Mouse (Mus musculus) heart, postnatal 0 days (tissue): ENCODE measurements around the gene Ctcf. TPM values are rescaled to one million over a fixed set of nuclear protein-coding genes. Genes with fewer than 3 reads are reported as not detected.

ENCODE experiments used
- ATAC-seq: fragments of 200-750 bp; cut with Nextera tagmentation; 2 replicates; pipeline ENCODE4 v1.8.0; 2017; ENCODE audit warnings: low read depth, moderate number of reproducible peaks, moderate library complexity; ENCODE audit not compliant: insufficient read depth
- DNase-seq: peaks from one replicate; pipeline ENCODE4 v3.0.0-alpha.2; 2016; ENCODE audit warnings: low spot score
- H3K27ac ChIP-seq: fragments of 300-500 bp; sonication (generic); 2 replicates; pipeline ENCODE4 v1.5.1; 2014; ENCODE audit warnings: low read depth, mild to moderate bottlenecking
- H3K27me3 ChIP-seq: fragments of 300-500 bp; sonication (generic); 2 replicates; pipeline ENCODE4 v1.6.1; 2014; ENCODE audit warnings: low read length, mixed read lengths; ENCODE audit not compliant: control insufficient read depth, insufficient read depth
- H3K36me3 ChIP-seq: fragments of 300-500 bp; sonication (generic); replicated peaks from 2 replicates; pipeline ENCODE4 v1.6.1; 2014; ENCODE audit warnings: low read length, mixed read lengths; ENCODE audit not compliant: control insufficient read depth, insufficient read depth
- H3K4me1 ChIP-seq: fragments of 300-500 bp; sonication (generic); 2 replicates; pipeline ENCODE4 v1.6.1; 2014; ENCODE audit warnings: antibody characterized with exemption; ENCODE audit not compliant: control insufficient read depth, insufficient read depth
- H3K4me2 ChIP-seq: fragments of 300-500 bp; sonication (generic); 2 replicates; pipeline ENCODE4 v1.6.1; 2014; ENCODE audit warnings: low read depth, mild to moderate bottlenecking, low read length, moderate library complexity
- H3K4me3 ChIP-seq: fragments of 300-500 bp; sonication (generic); 2 replicates; pipeline ENCODE4 v1.5.1; 2014; ENCODE audit warnings: low read depth, low read length
- H3K9ac ChIP-seq: fragments of 300-500 bp; sonication (generic); replicated peaks from 2 replicates; pipeline ENCODE4 v1.6.1; 2014; ENCODE audit warnings: low read depth, low read length, mixed read lengths
- H3K9me3 ChIP-seq: fragments of 300-500 bp; sonication (generic); replicated peaks from 2 replicates; pipeline ENCODE4 v1.6.1; 2016; ENCODE audit warnings: low read length; ENCODE audit not compliant: control insufficient read depth
- CTCF ChIP-seq: IDR thresholded peaks from 2 replicates; pipeline ENCODE4 v1.5.1; 2016; ENCODE audit warnings: antibody characterized with exemption, control low read depth, low read depth
- EP300 ChIP-seq: IDR thresholded peaks from 2 replicates; pipeline ENCODE4 v1.6.1; 2016; ENCODE audit warnings: antibody characterized with exemption, low read depth
- WGBS: fragments of 180-500 bp; shearing (Covaris S2); extraction: QIAGEN DNeasy Blood & Tissue Kit; methylation state at CpG from one replicate; pipeline ENCODE4 v1.1.7; 2014; 5-methylcytosine and 5-hydroxymethylcytosine counted together
- polyA plus RNA-seq: library from polyadenylated mRNA; unstranded; fragments of >200 nt; fragmentation: Nextera tagmentation; extraction: Ambion mirVana; gene quantifications from 2 replicates; pipeline ENCODE4 v1.2.1, GENCODE M21; 2015
- total RNA-seq: library from RNA; depleted of rRNA; stranded (reverse); fragments of >200 nt; gene quantifications from 2 replicates; pipeline ENCODE4 v1.2.3, GENCODE M21; 2014; ENCODE audit warnings: low replicate concordance

Gene Ctcf
- total and polyA plus RNA-seq, 2 experiments from 2014 or later = 13.7 to 42.0 TPM

GRCm38 (mm10) chr8:105698734-105699133 is 62.4 kb downstream of the Ctcf start:
- DNase-seq (no peak), ATAC-seq (no peak)
- Histone ChIP-seq H3K4me2 (no peak overlapping the region), H3K4me1 (peaks cover 12% of the 10 kb centered on the region), H3K27ac (no peak overlapping the region), H3K27me3 (peaks cover 15% of the 10 kb centered on the region; the same call in 1 of the 2 replicates), H3K9ac (no peak overlapping the region), H3K4me3 (no peak overlapping the region), H3K36me3 (peaks cover 24% of the 10 kb centered on the region), H3K9me3 (no peaks in the 10 kb centered on the region)
- TF ChIP-seq EP300 = no peak
- TF ChIP-seq CTCF = no peak
- 89% methylated on average over 5 of the region's 5 CpGs for WGBS

GRCm38 (mm10) chr8:105699488-105700215 is 63.3 kb downstream of the Ctcf start:
- Histone ChIP-seq H3K4me2 (peak overlapping the region; percentile 87), H3K27ac (no peak overlapping the region), H3K4me3 (no peak overlapping the region), H3K36me3 (peaks cover 24% of the 10 kb centered on the region), H3K9me3 (no peaks in the 10 kb centered on the region), H3K27me3 (peaks cover 8% of the 10 kb centered on the region; the same call in 1 of the 2 replicates), H3K4me1 (peaks cover 7% of the 10 kb centered on the region; the same call in 1 of the 2 replicates), H3K9ac (peak overlapping the region; percentile 67; the same call in 1 of the 2 replicates)
- 89% methylated on average over 11 of the region's 11 CpGs for WGBS
- no peak for ATAC-seq
- no peak for DNase-seq
- TF ChIP-seq EP300 (no peak), CTCF (no peak)

GRCm38 (mm10) chr8:105700566-105700965 is 64.2 kb downstream of the Ctcf start:
- TF ChIP-seq CTCF (no peak), EP300 (no peak)
- peak overlapping the region; percentile 87 for H3K4me2 ChIP-seq
- H3K9ac ChIP-seq = peak overlapping the region; percentile 67
- peak overlapping the region; percentile 79 for H3K4me3 ChIP-seq
- ATAC-seq (peak; percentile 35), DNase-seq (peak; percentile 34)
- peaks cover 7% of the 10 kb centered on the region; the same call in 1 of the 2 replicates for H3K4me1 ChIP-seq
- H3K9me3 ChIP-seq = no peaks in the 10 kb centered on the region
- H3K27ac ChIP-seq = peak overlapping the region; percentile 86
- WGBS = under 1% methylated on average over 21 of the region's 21 CpGs
- H3K27me3 ChIP-seq = 0 out of 2 replicates have a peak, but pooled peaks cover 1% of the 10 kb centered on the region
- H3K36me3 ChIP-seq = peaks cover 24% of the 10 kb centered on the region

GRCm38 (mm10) chr8:105700966-105701824 is 64.8 kb downstream of the Ctcf start, which contains the start of the genes Acd and Pard6a:
TSS of gene Acd (minus strand) at chr8:105701102.
TSS of gene Pard6a (plus strand) at chr8:105701148.
- Histone ChIP-seq H3K4me2 (peak within 1 kb of the TSS; percentile 87), H3K4me3 (peak within 1 kb of the TSS; percentile 79), H3K27ac (peak within 1 kb of the TSS; percentile 86), H3K9ac (peak within 1 kb of the TSS; percentile 67), H3K9me3 (no peaks in the 10 kb centered on the region), H3K36me3 (peaks cover 24% of the 10 kb centered on the region), H3K27me3 (no peaks in the 10 kb centered on the region), H3K4me1 (peaks cover 7% of the 10 kb centered on the region; the same call in 1 of the 2 replicates)
- WGBS = under 1% methylated on average over 60 of the region's 60 CpGs
- TF ChIP-seq EP300 (no peak), CTCF (no peak)
- ATAC-seq (peak; percentile 87), DNase-seq (peak; percentile 90)

GRCm38 (mm10) chr8:105702001-105702401 is 65.6 kb downstream of the Ctcf start:
- no peak for TF ChIP-seq EP300
- TF ChIP-seq CTCF = no peak
- ATAC-seq (no peak), DNase-seq (no peak)
- Histone ChIP-seq H3K9ac (no peak overlapping the region), H3K36me3 (peaks cover 20% of the 10 kb centered on the region), H3K27me3 (no peaks in the 10 kb centered on the region), H3K4me1 (peaks cover 12% of the 10 kb centered on the region; the same call in 1 of the 2 replicates), H3K27ac (peak overlapping the region; percentile 33; the same call in 1 of the 2 replicates), H3K9me3 (no peaks in the 10 kb centered on the region), H3K4me3 (peak overlapping the region; percentile 79), H3K4me2 (peak overlapping the region; percentile 87)
- 41% methylated on average over 18 of the region's 18 CpGs for WGBS
